Mouse (Mus musculus) brain, adult 10 weeks (tissue): ENCODE measurements around the gene Sdk1. TPM values are rescaled to one million over a fixed set of nuclear protein-coding genes. Genes with fewer than 3 reads are reported as not detected.

Experiments
- polyA plus RNA-seq: library from polyadenylated mRNA; stranded (reverse); fragments of 350-450 nt; fragmentation: Illumina TruSeq; extraction: RNeasy Lipid Tissue Mini Kit (QIAGEN cat#74804); gene quantifications from one replicate; pipeline ENCODE4 v1.2.3, GENCODE M21; 2015; ENCODE audit warnings: low read depth, low replicate concordance

Sdk1 gene
- polyA plus RNA-seq = 1.9 TPM

GRCm38 (mm10) chr5:141240841-141241543 lies at the start of gene Sdk1:
TSS of gene Sdk1 (plus strand) at chr5:141241490.

Other genes with a start within 250 kb of the Sdk1 start
- not detected for gene Card11, start 240.9 kb upstream of the Sdk1 start, polyA plus RNA-seq